Mouse (Mus musculus) hindbrain, embryonic 11.5 days (tissue): ENCODE results near the gene B3gnt2. TPM values are rescaled to one million over a fixed set of nuclear protein-coding genes. Genes with fewer than 3 reads are reported as not detected.

Experiments used
- ATAC-seq: fragments of 200-750 bp; cut with Nextera tagmentation; 2 replicates; pipeline ENCODE4 v1.8.0; 2017; ENCODE audit warnings: mild to moderate bottlenecking, moderate TSS enrichment, moderate library complexity; ENCODE audit not compliant: low FRiP score
- DNase-seq: peaks from one replicate; pipeline ENCODE4 v3.0.0-alpha.2; 2015; ENCODE audit warnings: low spot score
- H3K27ac ChIP-seq: fragments of 300-500 bp; sonication (generic); 2 replicates; pipeline ENCODE4 v1.5.1; 2014; ENCODE audit warnings: mild to moderate bottlenecking, low read depth, low read length
- H3K27me3 ChIP-seq: fragments of 300-500 bp; sonication (generic); 2 replicates; pipeline ENCODE4 v1.6.1; 2014; ENCODE audit warnings: mild to moderate bottlenecking, low read length, moderate library complexity, mixed read lengths; ENCODE audit not compliant: control insufficient read depth, insufficient read depth
- H3K36me3 ChIP-seq: fragments of 300-500 bp; sonication (generic); 2 replicates; pipeline ENCODE4 v1.6.1; 2014; ENCODE audit warnings: mild to moderate bottlenecking, low read length, moderate library complexity, mixed read lengths; ENCODE audit not compliant: control insufficient read depth, insufficient read depth
- H3K4me1 ChIP-seq: fragments of 300-500 bp; sonication (generic); replicated peaks from 2 replicates; pipeline ENCODE4 v1.6.1; 2014; ENCODE audit warnings: low read length, mixed read lengths; ENCODE audit not compliant: control insufficient read depth, insufficient read depth
- H3K4me2 ChIP-seq: fragments of 300-500 bp; sonication (generic); replicated peaks from 2 replicates; pipeline ENCODE4 v1.6.1; 2014; ENCODE audit warnings: mild to moderate bottlenecking, low read depth, low read length
- H3K4me3 ChIP-seq: fragments of 300-500 bp; sonication (generic); 2 replicates; pipeline ENCODE4 v1.5.1; 2014; ENCODE audit warnings: low read depth, low read length
- H3K9ac ChIP-seq: fragments of 300-500 bp; sonication (generic); 2 replicates; pipeline ENCODE4 v1.6.1; 2014; ENCODE audit warnings: low read depth, low read length
- H3K9me3 ChIP-seq: fragments of 300-500 bp; sonication (generic); 2 replicates; pipeline ENCODE4 v1.6.1; 2016; ENCODE audit warnings: low read length; ENCODE audit not compliant: control insufficient read depth
- WGBS: fragments of 180-500 bp; shearing (Covaris S2); extraction: QIAGEN DNeasy Blood & Tissue Kit; methylation state at CpG from one replicate; pipeline ENCODE4 v1.1.7; 2014; 5-methylcytosine and 5-hydroxymethylcytosine counted together
- polyA plus RNA-seq: library from polyadenylated mRNA; unstranded; fragments of >200 nt; fragmentation: Nextera tagmentation; extraction: Ambion mirVana; gene quantifications from 2 replicates; pipeline ENCODE4 v1.2.1, GENCODE M21; 2014

Gene B3gnt2
- polyA plus RNA-seq, 1 experiment from 2014 or later: 1.7 TPM

DNA sequence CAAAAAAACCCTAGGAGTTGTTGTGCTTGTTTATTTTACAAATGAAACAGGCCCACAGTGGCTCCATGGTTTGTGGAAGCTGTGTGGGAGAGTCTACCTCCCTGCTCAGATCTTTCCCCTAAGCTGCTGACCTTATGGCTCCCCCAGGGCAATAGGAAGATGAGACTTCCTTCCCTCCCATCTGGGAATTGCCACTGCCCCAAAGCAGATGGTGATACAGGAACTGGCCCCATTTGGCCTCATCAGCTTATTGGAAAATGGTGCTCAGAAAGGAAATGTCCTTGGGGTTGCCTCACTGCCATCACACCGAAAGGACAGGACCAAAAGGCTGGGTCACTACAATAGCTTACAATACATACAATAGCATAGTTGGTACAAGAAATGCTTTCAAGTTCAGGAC is 97.7 kb downstream of the B3gnt2 start:
- H3K9me3 ChIP-seq: no peaks in the 10 kb centered on the region
- DNase-seq: no peak
- 71% methylated on average over 1 of the region's 1 CpGs for WGBS
- no peak for ATAC-seq
- H3K9ac ChIP-seq: no peak overlapping the region
- no peak overlapping the region for H3K4me2 ChIP-seq
- no peaks in the 10 kb centered on the region for H3K4me1 ChIP-seq
- H3K4me3 ChIP-seq: no peak overlapping the region
- H3K36me3 ChIP-seq: no peaks in the 10 kb centered on the region
- no peak overlapping the region for H3K27ac ChIP-seq
- no peaks in the 10 kb centered on the region for H3K27me3 ChIP-seq

DNA sequence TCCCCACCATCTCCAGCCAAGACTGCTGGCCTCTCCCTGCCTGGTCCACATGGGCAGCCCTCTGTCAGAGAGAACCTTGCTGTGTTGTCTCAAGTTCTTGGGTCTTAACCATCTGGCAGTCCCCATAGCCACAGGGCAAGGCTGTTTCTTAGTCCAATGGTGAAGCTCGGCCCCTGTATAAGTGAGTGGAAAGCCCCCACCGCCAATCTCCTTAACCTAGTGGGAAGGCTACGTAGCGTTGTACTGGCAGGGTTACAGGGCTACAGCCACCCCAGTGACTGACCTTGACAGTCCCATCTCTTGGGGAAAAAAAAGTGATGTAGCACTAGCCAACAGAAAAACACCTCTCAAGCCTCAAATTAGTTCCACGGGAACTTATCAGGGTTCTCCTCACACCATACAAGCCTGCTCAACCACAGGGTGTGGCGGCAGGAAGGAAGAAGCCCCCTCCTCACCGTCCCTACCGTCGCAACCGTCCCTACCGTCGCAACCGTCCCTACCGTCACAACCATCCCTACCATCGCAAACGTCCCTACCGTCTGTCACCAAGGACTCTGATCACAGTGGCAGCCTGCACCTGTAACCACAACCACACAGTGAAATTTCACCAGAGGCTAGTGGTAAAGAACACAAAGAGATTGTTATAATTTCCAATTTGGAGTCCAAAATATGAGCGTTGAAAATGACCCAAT is 98.4 kb downstream of the B3gnt2 start:
- H3K4me1 ChIP-seq: no peaks in the 10 kb centered on the region
- 91% methylated on average over 18 of the region's 18 CpGs for WGBS
- H3K9me3 ChIP-seq: no peaks in the 10 kb centered on the region
- no peak overlapping the region for H3K4me3 ChIP-seq
- no peaks in the 10 kb centered on the region for H3K36me3 ChIP-seq
- H3K27ac ChIP-seq: no peak overlapping the region
- no peaks in the 10 kb centered on the region for H3K27me3 ChIP-seq
- no peak for ATAC-seq
- H3K9ac ChIP-seq: no peak overlapping the region
- H3K4me2 ChIP-seq: no peak overlapping the region
- DNase-seq: no peak

DNA sequence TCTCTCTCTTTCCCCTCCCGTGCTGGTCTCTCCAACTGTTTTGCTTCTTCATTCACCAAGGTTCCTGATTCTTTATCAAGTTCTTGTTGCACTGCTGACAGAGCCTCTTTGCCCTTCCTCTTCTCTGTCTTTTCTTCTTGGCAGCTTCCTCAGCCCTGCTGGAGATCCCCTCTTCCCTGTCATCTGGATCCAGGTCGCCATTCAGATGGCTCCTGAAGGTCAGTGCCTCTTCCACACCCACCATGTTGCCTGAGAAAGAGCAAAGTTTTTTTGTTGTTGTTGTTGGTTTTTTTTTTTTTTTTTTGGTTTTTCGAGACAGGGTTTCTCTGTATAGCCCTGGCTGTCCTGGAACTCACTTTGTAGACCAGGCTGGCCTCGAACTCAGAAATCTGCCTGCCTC is 101.0 kb downstream of the B3gnt2 start:
- Histone ChIP-seq H3K27ac (no peak overlapping the region), H3K36me3 (no peaks in the 10 kb centered on the region), H3K4me3 (no peak overlapping the region), H3K4me1 (no peaks in the 10 kb centered on the region), H3K9me3 (no peaks in the 10 kb centered on the region), H3K27me3 (no peaks in the 10 kb centered on the region), H3K9ac (no peak overlapping the region), H3K4me2 (no peak overlapping the region)
- ATAC-seq (no peak), DNase-seq (no peak)
- 88% methylated on average over 3 of the region's 4 CpGs for WGBS

DNA sequence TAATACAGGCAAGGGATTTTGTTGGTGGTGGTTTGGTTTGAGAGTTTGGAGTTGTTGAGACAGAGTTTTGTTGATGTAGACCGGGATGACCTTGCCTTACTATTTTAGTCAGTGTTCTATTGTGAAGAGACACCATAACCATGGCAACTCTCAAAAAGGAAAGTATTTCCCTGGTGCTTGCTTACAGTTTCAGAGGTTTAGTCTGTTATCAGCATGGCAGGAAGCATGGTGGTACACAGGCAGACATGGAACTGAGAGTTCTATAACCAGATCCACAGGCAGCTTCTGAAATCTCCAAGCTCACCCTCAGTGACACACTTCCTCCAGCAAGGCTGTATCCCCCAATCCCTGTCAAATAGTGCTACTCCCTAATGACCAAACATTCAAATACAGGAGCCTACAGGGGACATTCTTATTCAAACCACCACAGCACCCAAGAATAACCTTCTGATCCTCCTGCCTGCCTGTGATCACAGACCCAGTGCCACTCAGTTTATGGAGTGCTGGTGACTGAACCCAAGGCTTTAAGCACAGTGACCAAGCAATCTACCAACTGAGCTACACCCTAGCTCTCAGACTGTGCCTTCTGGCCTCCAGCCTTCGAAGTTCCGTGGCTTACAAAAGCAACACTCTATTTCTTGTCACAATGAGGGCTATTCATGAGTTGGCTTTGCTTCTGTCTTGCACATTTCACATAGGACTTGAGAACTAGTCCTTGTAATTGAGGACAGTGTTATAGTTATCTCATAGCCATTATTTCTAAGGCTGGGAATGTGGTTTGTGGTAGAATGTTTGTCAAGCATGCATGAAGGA is 104.4 kb downstream of the B3gnt2 start:
- no peaks in the 10 kb centered on the region for H3K36me3 ChIP-seq
- H3K27ac ChIP-seq: no peak overlapping the region
- H3K27me3 ChIP-seq: no peaks in the 10 kb centered on the region
- H3K4me1 ChIP-seq: no peaks in the 10 kb centered on the region
- DNase-seq: no peak
- no peak overlapping the region for H3K4me2 ChIP-seq
- no peak overlapping the region for H3K9ac ChIP-seq
- ATAC-seq: no peak
- no peaks in the 10 kb centered on the region for H3K9me3 ChIP-seq
- no peak overlapping the region for H3K4me3 ChIP-seq
- WGBS: 85% methylated on average over 3 of the region's 3 CpGs

DNA sequence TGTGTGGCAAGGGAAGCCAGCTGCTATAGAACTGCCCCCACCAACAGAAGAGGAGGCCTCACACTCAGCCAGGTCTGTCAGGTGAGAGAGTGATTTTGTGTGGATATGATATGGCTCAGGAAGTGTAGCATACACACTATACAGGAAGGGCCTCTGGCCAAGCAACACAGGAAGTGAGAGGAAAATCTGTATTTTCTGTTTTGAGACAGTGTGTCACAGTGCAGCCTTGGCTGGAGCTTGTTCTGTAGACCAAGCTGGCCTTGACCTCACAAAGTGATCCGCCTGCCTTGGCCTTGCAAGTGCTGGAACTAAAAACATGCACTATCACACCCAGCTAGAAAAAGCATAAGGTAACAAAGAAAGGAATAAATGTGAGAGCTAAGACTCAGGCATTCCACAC is 105.6 kb downstream of the B3gnt2 start:
- Histone ChIP-seq H3K27me3 (no peaks in the 10 kb centered on the region), H3K4me3 (no peak overlapping the region), H3K9ac (no peak overlapping the region), H3K4me2 (no peak overlapping the region), H3K36me3 (no peaks in the 10 kb centered on the region), H3K27ac (no peak overlapping the region), H3K9me3 (no peaks in the 10 kb centered on the region), H3K4me1 (no peaks in the 10 kb centered on the region)
- 81% methylated on average over 1 of the region's 1 CpGs for WGBS
- no peak for ATAC-seq
- no peak for DNase-seq

DNA sequence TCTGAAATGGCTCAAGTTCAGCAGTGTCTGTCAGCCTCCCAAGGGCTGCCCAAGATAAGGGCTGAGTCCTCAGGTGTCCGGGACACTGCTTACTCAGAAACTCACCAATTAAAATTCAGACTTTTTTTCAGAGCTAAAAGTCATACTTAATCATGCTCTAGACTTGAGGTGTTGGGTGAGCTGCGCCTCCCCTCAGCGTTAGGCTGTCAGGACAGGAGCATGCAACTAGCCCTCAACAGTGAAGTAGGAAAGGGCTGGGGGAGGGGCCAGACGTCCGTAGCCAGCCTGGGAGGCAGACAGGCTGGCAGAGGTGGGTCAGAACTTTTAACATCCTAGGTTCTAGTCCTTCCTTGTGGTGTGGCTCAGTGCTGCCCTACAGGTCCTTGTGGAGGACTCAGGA is 108.2 kb downstream of the B3gnt2 start:
- 54% methylated on average over 5 of the region's 5 CpGs for WGBS
- Histone ChIP-seq H3K9me3 (no peaks in the 10 kb centered on the region), H3K4me2 (no peak overlapping the region)

DNA sequence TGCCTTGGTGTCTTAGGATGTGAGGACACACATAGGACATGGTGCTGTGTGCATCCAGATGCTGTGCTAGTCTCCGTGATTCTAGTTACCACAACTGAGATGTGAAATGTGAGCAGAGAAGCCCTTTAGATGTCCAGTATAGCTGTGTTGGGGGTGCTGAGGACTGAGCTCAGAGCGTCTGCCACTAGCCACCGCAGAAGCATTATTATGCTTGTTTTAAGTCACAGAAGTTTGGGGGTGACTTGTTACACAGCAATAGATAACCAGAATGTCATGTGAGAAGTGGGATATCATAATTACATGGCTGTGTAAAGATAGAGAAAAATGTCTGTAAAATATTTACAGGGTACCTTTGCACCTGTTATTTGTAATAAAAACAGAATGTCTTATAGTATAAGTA is 109.2 kb downstream of the B3gnt2 start:
- no peak overlapping the region for H3K4me2 ChIP-seq
- H3K4me3 ChIP-seq: no peak overlapping the region
- 84% methylated on average over 3 of the region's 3 CpGs for WGBS
- no peak overlapping the region for H3K9ac ChIP-seq
- no peaks in the 10 kb centered on the region for H3K9me3 ChIP-seq
- H3K27ac ChIP-seq: no peak overlapping the region
- ATAC-seq (no peak), DNase-seq (no peak)
- H3K27me3 ChIP-seq: no peaks in the 10 kb centered on the region; the same call in 1 of the 2 replicates
- H3K4me1 ChIP-seq: no peaks in the 10 kb centered on the region
- no peaks in the 10 kb centered on the region for H3K36me3 ChIP-seq

More for the DNA sequence above, 108.2 kb downstream of the B3gnt2 start:
- DNase-seq (no peak), ATAC-seq (no peak)
- no peaks in the 10 kb centered on the region for H3K4me1 ChIP-seq
- H3K27ac ChIP-seq: no peak overlapping the region
- no peaks in the 10 kb centered on the region; the same call in 1 of the 2 replicates for H3K27me3 ChIP-seq
- no peak overlapping the region for H3K9ac ChIP-seq
- H3K36me3 ChIP-seq: no peaks in the 10 kb centered on the region
- no peak overlapping the region for H3K4me3 ChIP-seq

DNA sequence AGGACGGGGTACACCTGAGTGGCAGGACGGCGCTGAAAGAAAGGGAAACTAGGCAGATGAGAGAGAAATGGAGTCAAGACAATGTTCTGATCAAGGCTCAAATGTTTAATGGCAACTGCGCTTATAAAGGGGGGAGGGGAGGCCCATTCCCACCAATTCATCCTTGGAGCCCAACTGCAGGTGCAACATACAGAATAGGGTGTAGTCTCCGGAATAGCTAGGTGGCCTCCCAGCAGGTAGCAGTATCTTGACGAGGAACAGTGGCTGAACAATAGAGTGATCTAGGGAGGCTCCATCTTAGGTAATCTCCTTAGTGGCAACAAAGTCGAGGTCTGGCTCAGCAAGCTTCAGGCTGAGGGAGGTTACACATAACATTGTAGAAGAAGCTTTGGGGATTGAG is 113.4 kb downstream of the B3gnt2 start:
- ATAC-seq (no peak), DNase-seq (no peak)
- Histone ChIP-seq H3K27ac (no peak overlapping the region), H3K9me3 (no peaks in the 10 kb centered on the region), H3K4me1 (no peaks in the 10 kb centered on the region), H3K4me3 (no peak overlapping the region), H3K9ac (no peak overlapping the region), H3K4me2 (no peak overlapping the region), H3K36me3 (no peaks in the 10 kb centered on the region), H3K27me3 (no peaks in the 10 kb centered on the region; the same call in 1 of the 2 replicates)
- 85% methylated on average over 7 of the region's 7 CpGs for WGBS

DNA sequence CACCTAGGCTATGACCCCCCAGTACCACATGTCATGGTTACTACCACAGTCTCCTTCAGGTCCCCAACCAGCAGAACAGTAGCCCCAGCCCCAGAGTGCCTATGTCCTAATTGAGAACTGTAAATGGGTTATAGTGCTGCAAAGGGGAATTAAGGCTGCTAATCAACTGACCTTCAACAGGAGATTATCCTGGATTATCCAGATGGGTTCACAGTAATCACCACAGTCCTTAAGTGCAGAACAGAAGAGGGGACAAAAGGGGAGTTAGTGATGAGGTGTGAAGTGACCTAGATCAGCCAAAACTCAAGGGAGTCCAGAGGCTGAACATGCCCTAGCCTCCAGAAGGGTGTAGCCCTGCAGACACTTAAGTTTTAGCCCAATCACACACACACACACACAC is 115.4 kb downstream of the B3gnt2 start:
- Histone ChIP-seq H3K4me2 (no peak overlapping the region), H3K27ac (no peak overlapping the region), H3K9me3 (no peaks in the 10 kb centered on the region), H3K9ac (no peak overlapping the region), H3K27me3 (no peaks in the 10 kb centered on the region; the same call in 1 of the 2 replicates), H3K36me3 (no peaks in the 10 kb centered on the region), H3K4me3 (no peak overlapping the region), H3K4me1 (no peaks in the 10 kb centered on the region)
- DNase-seq (no peak), ATAC-seq (no peak)
